Mouse (Mus musculus) midbrain, embryonic 14.5 days (tissue): ENCODE measurements around the gene Atp6v1fnb. TPM values are rescaled to one million over a fixed set of nuclear protein-coding genes. Genes with fewer than 3 reads are reported as not detected.

Experiments used
- ATAC-seq: fragments of 200-750 bp; cut with Nextera tagmentation; 2 replicates; pipeline ENCODE4 v1.8.0; 2017; ENCODE audit warnings: moderate number of reproducible peaks, moderate library complexity; ENCODE audit not compliant: low FRiP score, low TSS enrichment
- DNase-seq: peaks from one replicate; pipeline ENCODE4 v3.0.0-alpha.2; 2015
- H3K27ac ChIP-seq: fragments of 300-500 bp; sonication (generic); replicated peaks from 2 replicates; pipeline ENCODE4 v1.5.1; 2014; ENCODE audit warnings: mild to moderate bottlenecking, low read depth, low read length, moderate library complexity
- H3K27me3 ChIP-seq: fragments of 300-500 bp; sonication (generic); 2 replicates; pipeline ENCODE4 v1.6.1; 2014; ENCODE audit warnings: low read length, control low read depth, mixed read lengths; ENCODE audit not compliant: control insufficient read depth, insufficient read depth
- H3K36me3 ChIP-seq: fragments of 300-500 bp; sonication (generic); 2 replicates; pipeline ENCODE4 v1.6.1; 2014; ENCODE audit warnings: low read length, control low read depth; ENCODE audit not compliant: control insufficient read depth, insufficient read depth
- H3K4me1 ChIP-seq: fragments of 300-500 bp; sonication (generic); 2 replicates; pipeline ENCODE4 v1.6.1; 2014; ENCODE audit warnings: mild to moderate bottlenecking, antibody characterized with exemption, low read length, control low read depth; ENCODE audit not compliant: control insufficient read depth, insufficient read depth
- H3K4me2 ChIP-seq: fragments of 300-500 bp; sonication (generic); 2 replicates; pipeline ENCODE4 v1.6.1; 2014; ENCODE audit warnings: mild to moderate bottlenecking, low read length, moderate library complexity
- H3K4me3 ChIP-seq: fragments of 300-500 bp; sonication (generic); replicated peaks from 2 replicates; pipeline ENCODE4 v1.5.1; 2014; ENCODE audit warnings: low read depth, low read length
- H3K9ac ChIP-seq: fragments of 300-500 bp; sonication (generic); replicated peaks from 2 replicates; pipeline ENCODE4 v1.6.1; 2014; ENCODE audit warnings: mild to moderate bottlenecking, low read length, moderate library complexity
- H3K9me3 ChIP-seq: fragments of 300-500 bp; sonication (generic); 2 replicates; pipeline ENCODE4 v1.6.1; 2016; ENCODE audit warnings: low read length, control low read depth, mixed read lengths; ENCODE audit not compliant: control insufficient read depth
- WGBS: fragments of 180-500 bp; shearing (Covaris S2); extraction: QIAGEN DNeasy Blood & Tissue Kit; methylation state at CpG from one replicate; pipeline ENCODE4 v1.1.7; 2014; 5-methylcytosine and 5-hydroxymethylcytosine counted together
- polyA plus RNA-seq: library from polyadenylated mRNA; unstranded; fragments of >200 nt; fragmentation: Nextera tagmentation; extraction: Ambion mirVana; gene quantifications from 2 replicates; pipeline ENCODE4 v1.2.1, GENCODE M21; 2014

Atp6v1fnb gene
- polyA plus RNA-seq, 1 experiment from 2014 or later = not detected

- Histone ChIP-seq H3K4me1 (no peaks in the 10 kb centered on the region), H3K27me3 (no peaks in the 10 kb centered on the region), H3K4me2 (no peak overlapping the region), H3K4me3 (no peak overlapping the region), H3K36me3 (no peaks in the 10 kb centered on the region), H3K9ac (no peak overlapping the region), H3K9me3 (no peaks in the 10 kb centered on the region), H3K27ac (no peak overlapping the region)
- 75% methylated on average over 11 of the region's 11 CpGs for WGBS
- ATAC-seq (no peak), DNase-seq (peak; percentile 19)
These were observed 26.5 kb upstream of the Atp6v1fnb start for GRCm38 (mm10) chr6:29444773-29445172.

GRCm38 (mm10) chr6:29445354-29445753, 25.9 kb upstream of the Atp6v1fnb start:
- H3K4me2 ChIP-seq = no peak overlapping the region
- no peak for ATAC-seq
- H3K36me3 ChIP-seq = no peaks in the 10 kb centered on the region
- 92% methylated on average over 7 of the region's 7 CpGs for WGBS
- H3K27ac ChIP-seq = no peak overlapping the region
- H3K9me3 ChIP-seq = no peaks in the 10 kb centered on the region
- no peak overlapping the region for H3K4me3 ChIP-seq
- no peaks in the 10 kb centered on the region for H3K4me1 ChIP-seq
- DNase-seq = no peak
- H3K9ac ChIP-seq = no peak overlapping the region
- no peaks in the 10 kb centered on the region for H3K27me3 ChIP-seq

GRCm38 (mm10) chr6:29449858-29450257, 21.4 kb upstream of the Atp6v1fnb start:
- ATAC-seq (no peak), DNase-seq (no peak)
- no peak overlapping the region for H3K4me2 ChIP-seq
- no peaks in the 10 kb centered on the region for H3K27me3 ChIP-seq
- no peaks in the 10 kb centered on the region for H3K36me3 ChIP-seq
- 29% methylated on average over 4 of the region's 4 CpGs for WGBS
- no peaks in the 10 kb centered on the region for H3K4me1 ChIP-seq
- H3K9me3 ChIP-seq = no peaks in the 10 kb centered on the region
- no peak overlapping the region for H3K27ac ChIP-seq
- no peak overlapping the region for H3K4me3 ChIP-seq
- H3K9ac ChIP-seq = no peak overlapping the region

DNA sequence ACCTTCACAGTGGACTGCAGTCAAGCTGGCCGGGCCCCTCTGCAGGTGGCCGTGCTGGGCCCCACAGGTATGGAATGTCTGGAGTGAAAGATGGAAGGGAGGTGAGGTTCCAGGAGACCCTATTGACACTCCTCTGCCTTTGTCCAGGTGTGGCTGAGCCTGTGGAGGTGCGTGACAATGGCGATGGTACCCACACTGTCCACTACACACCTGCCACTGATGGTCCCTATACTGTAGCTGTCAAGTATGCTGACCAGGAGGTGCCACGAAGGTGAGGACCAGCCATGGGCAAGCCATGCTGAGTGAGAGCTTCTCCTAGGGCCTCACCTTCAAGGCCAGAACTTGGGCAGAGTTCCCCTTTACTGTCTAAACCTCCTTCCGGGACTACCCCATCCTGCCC, 20.6 kb upstream of the Atp6v1fnb start:
- no peaks in the 10 kb centered on the region for H3K9me3 ChIP-seq
- 0 out of 2 replicates have a peak, but pooled peaks cover 2% of the 10 kb centered on the region for H3K36me3 ChIP-seq
- H3K27ac ChIP-seq = no peak overlapping the region
- no peak overlapping the region for H3K4me2 ChIP-seq
- H3K4me1 ChIP-seq = no peaks in the 10 kb centered on the region
- WGBS = 95% methylated on average over 6 of the region's 6 CpGs
- no peaks in the 10 kb centered on the region for H3K27me3 ChIP-seq
- no peak overlapping the region for H3K4me3 ChIP-seq
- DNase-seq (no peak), ATAC-seq (no peak)
- no peak overlapping the region for H3K9ac ChIP-seq

GRCm38 (mm10) chr6:29461502-29461901, 9.7 kb upstream of the Atp6v1fnb start:
- 59% methylated on average over 7 of the region's 7 CpGs for WGBS
- H3K27me3 ChIP-seq = no peaks in the 10 kb centered on the region
- no peak for ATAC-seq

GRCm38 (mm10) chr6:29463388-29463787, 7.8 kb upstream of the Atp6v1fnb start:
- H3K9ac ChIP-seq = no peak overlapping the region
- no peak overlapping the region for H3K4me2 ChIP-seq
- WGBS = 80% methylated on average over 3 of the region's 3 CpGs
- no peak overlapping the region for H3K27ac ChIP-seq
- no peak for DNase-seq
- H3K4me3 ChIP-seq = no peak overlapping the region
- H3K4me1 ChIP-seq = peaks cover under 1% of the 10 kb centered on the region
- H3K36me3 ChIP-seq = no peaks in the 10 kb centered on the region
- no peaks in the 10 kb centered on the region for H3K27me3 ChIP-seq
- H3K9me3 ChIP-seq = no peaks in the 10 kb centered on the region
- ATAC-seq = no peak

More at GRCm38 (mm10) chr6:29461502-29461901, 9.7 kb upstream of the Atp6v1fnb start:
- no peak for DNase-seq
- H3K27ac ChIP-seq = no peak overlapping the region
- H3K36me3 ChIP-seq = no peaks in the 10 kb centered on the region
- no peak overlapping the region for H3K4me2 ChIP-seq
- no peaks in the 10 kb centered on the region for H3K4me1 ChIP-seq
- H3K9ac ChIP-seq = no peak overlapping the region
- H3K9me3 ChIP-seq = no peaks in the 10 kb centered on the region
- H3K4me3 ChIP-seq = no peak overlapping the region

GRCm38 (mm10) chr6:29467583-29468354, 3.5 kb upstream of the Atp6v1fnb start, which contains the start of gene Atp6v1f:
Atp6v1f (plus strand) TSS chr6:29467718.
- no peaks in the 10 kb centered on the region for H3K27me3 ChIP-seq
- peaks cover 10% of the 10 kb centered on the region for H3K4me1 ChIP-seq
- peaks cover 18% of the 10 kb centered on the region for H3K36me3 ChIP-seq
- H3K9ac ChIP-seq = peak within 1 kb of the TSS; percentile 55
- H3K9me3 ChIP-seq = no peaks in the 10 kb centered on the region
- DNase-seq = peak; percentile 98
- WGBS = 0% methylated on average over 39 of the region's 39 CpGs
- ATAC-seq = peak; percentile 92
- H3K4me3 ChIP-seq = peak within 1 kb of the TSS; percentile 52
- peak within 1 kb of the TSS; percentile 75 for H3K4me2 ChIP-seq
- H3K27ac ChIP-seq = peak within 1 kb of the TSS; percentile 77

- Histone ChIP-seq H3K4me2 (peak overlapping the region; percentile 75), H3K4me3 (peak overlapping the region; percentile 52), H3K9me3 (no peaks in the 10 kb centered on the region), H3K9ac (peak overlapping the region; percentile 55; the same call in 1 of the 2 replicates), H3K27ac (no peak overlapping the region), H3K36me3 (peaks cover 18% of the 10 kb centered on the region), H3K4me1 (peaks cover 13% of the 10 kb centered on the region), H3K27me3 (0 out of 2 replicates have a peak, but pooled peaks cover 3% of the 10 kb centered on the region)
- DNase-seq (no peak), ATAC-seq (no peak)
- 88% methylated on average over 3 of the region's 3 CpGs for WGBS
These were observed 2.4 kb upstream of the Atp6v1fnb start for GRCm38 (mm10) chr6:29468851-29469250.
